Mouse (Mus musculus) naive thymus-derived CD4-positive, alpha-beta T cell, adult 2 months (primary cell): ENCODE results near the gene Snrpa1.

Source experiments
- DNase-seq: peaks from one replicate; pipeline ENCODE4 v3.0.0-alpha.2; 2011; ENCODE audit warnings: low read depth

Gene Snrpa1

GRCm38 (mm10) chr7:66079364-66080230 lies 20.8 kb downstream of the Snrpa1 start, which contains the start of gene Selenos:
Gene Selenos, plus strand, starts transcription at chr7:66079649.
- DNase-seq = peak; percentile 98

GRCm38 (mm10) chr7:66080231-66080613 lies 21.4 kb downstream of the Snrpa1 start:
- no peak for DNase-seq

GRCm38 (mm10) chr7:66083757-66084156 lies 25.0 kb downstream of the Snrpa1 start:
- DNase-seq = no peak

GRCm38 (mm10) chr7:66084546-66084945 lies 25.7 kb downstream of the Snrpa1 start:
- DNase-seq = no peak

GRCm38 (mm10) chr7:66087652-66088051 lies 28.8 kb downstream of the Snrpa1 start:
- DNase-seq = no peak

- no peak for DNase-seq
Observed at GRCm38 (mm10) chr7:66088077-66088476, 29.3 kb downstream of the Snrpa1 start.

GRCm38 (mm10) chr7:66090676-66091190 lies 31.9 kb downstream of the Snrpa1 start:
- DNase-seq = no peak

- DNase-seq = no peak
Observed at GRCm38 (mm10) chr7:66091553-66091952, 32.8 kb downstream of the Snrpa1 start.

- DNase-seq = no peak
Observed at GRCm38 (mm10) chr7:66092656-66093055, 33.9 kb downstream of the Snrpa1 start.

GRCm38 (mm10) chr7:66094141-66094540 lies 35.3 kb downstream of the Snrpa1 start:
- no peak for DNase-seq

- DNase-seq = no peak
Observed at GRCm38 (mm10) chr7:66098803-66099202, 40.0 kb downstream of the Snrpa1 start.

- DNase-seq = peak; percentile 82
Observed at GRCm38 (mm10) chr7:66101866-66102265, 43.1 kb downstream of the Snrpa1 start.

- DNase-seq = no peak
Observed at GRCm38 (mm10) chr7:66104531-66104930, 45.7 kb downstream of the Snrpa1 start.

GRCm38 (mm10) chr7:66105771-66106170 lies 47.0 kb downstream of the Snrpa1 start:
- DNase-seq = no peak

GRCm38 (mm10) chr7:66106581-66107056 lies 47.8 kb downstream of the Snrpa1 start:
- no peak for DNase-seq

- DNase-seq = no peak
Observed at GRCm38 (mm10) chr7:66107206-66107605, 48.4 kb downstream of the Snrpa1 start.

GRCm38 (mm10) chr7:66107930-66108329 lies 49.1 kb downstream of the Snrpa1 start:
- DNase-seq = peak; percentile 24

GRCm38 (mm10) chr7:66108961-66109854 lies 50.4 kb downstream of the Snrpa1 start, which contains the start of gene Chsy1:
Gene Chsy1, plus strand, starts transcription at chr7:66109515.
- DNase-seq = peak; percentile 77

- DNase-seq = peak; percentile 60
Observed at GRCm38 (mm10) chr7:66109855-66110635, 51.2 kb downstream of the Snrpa1 start.

GRCm38 (mm10) chr7:66110636-66111112 lies 51.9 kb downstream of the Snrpa1 start:
- peak; percentile 40 for DNase-seq

- no peak for DNase-seq
Observed at GRCm38 (mm10) chr7:66111211-66111610, 52.4 kb downstream of the Snrpa1 start.
